Mouse (Mus musculus): ENCODE data around the gene Rab22a. TPM values are rescaled to one million over a fixed set of nuclear protein-coding genes. Genes with fewer than 3 reads are reported as not detected.
"Not testable (repeated sequence)": the region's sequence is repeated elsewhere in the genome, so short reads cannot be mapped to it uniquely, and the experiment has no call there.

Rab22a gene
- polyA plus RNA-seq, 1 experiment from 2014 or later = 42.0 TPM

- H3K27ac ChIP-seq (ENCODE audit: low read depth, low read length) = no peak overlapping the region
- no peaks in the 10 kb centered on the region for H3K4me1 ChIP-seq (replicated peaks; ENCODE audit: control insufficient read depth, insufficient read depth, low read length)
- no peak overlapping the region for H3K9ac ChIP-seq (ENCODE audit: low read depth, low read length)
- H3K4me3 ChIP-seq (ENCODE audit: low read depth, low read length) = no peak overlapping the region
- H3K27me3 ChIP-seq (replicated peaks; ENCODE audit: control insufficient read depth, insufficient read depth, low read length) = no peaks in the 10 kb centered on the region
- H3K4me2 ChIP-seq (replicated peaks; ENCODE audit: low read depth) = no peak overlapping the region
- H3K36me3 ChIP-seq (ENCODE audit: control insufficient read depth, insufficient read depth) = no peaks in the 10 kb centered on the region
- H3K9me3 ChIP-seq (ENCODE audit: control insufficient read depth) = no peaks in the 10 kb centered on the region
- ATAC-seq = no peak
- no peak for TF ChIP-seq CTCF (IDR thresholded peaks at IDR 0.05; ENCODE audit: low read depth)
- 73% methylated on average over 7 of the region's 7 CpGs for WGBS
These were observed 34.9 kb upstream of the Rab22a start for GRCm38 (mm10) chr2:173624667-173625066.

GRCm38 (mm10) chr2:173625786-173626185 is 33.8 kb upstream of the Rab22a start:
- no peak overlapping the region for H3K27ac ChIP-seq (ENCODE audit: low read depth, low read length)
- ATAC-seq = no peak
- H3K4me1 ChIP-seq (replicated peaks; ENCODE audit: control insufficient read depth, insufficient read depth, low read length) = no peaks in the 10 kb centered on the region
- H3K4me2 ChIP-seq (replicated peaks; ENCODE audit: low read depth) = no peak overlapping the region
- H3K36me3 ChIP-seq (ENCODE audit: control insufficient read depth, insufficient read depth) = no peaks in the 10 kb centered on the region
- no peaks in the 10 kb centered on the region for H3K27me3 ChIP-seq (replicated peaks; ENCODE audit: control insufficient read depth, insufficient read depth, low read length)
- no peak overlapping the region for H3K4me3 ChIP-seq (ENCODE audit: low read depth, low read length)
- WGBS = 97% methylated on average over 3 of the region's 3 CpGs
- H3K9ac ChIP-seq (ENCODE audit: low read depth, low read length) = no peak overlapping the region
- no peak for TF ChIP-seq CTCF (IDR thresholded peaks at IDR 0.05; ENCODE audit: low read depth)
- H3K9me3 ChIP-seq (ENCODE audit: control insufficient read depth) = no peaks in the 10 kb centered on the region

- not testable (repeated sequence) for H3K4me2 ChIP-seq (replicated peaks; ENCODE audit: low read depth); H3K9ac ChIP-seq (ENCODE audit: low read depth, low read length); H3K27me3 ChIP-seq (replicated peaks; ENCODE audit: control insufficient read depth, insufficient read depth, low read length); H3K36me3 ChIP-seq (ENCODE audit: control insufficient read depth, insufficient read depth); H3K4me1 ChIP-seq (replicated peaks; ENCODE audit: control insufficient read depth, insufficient read depth, low read length); ATAC-seq; H3K4me3 ChIP-seq (ENCODE audit: low read depth, low read length); H3K9me3 ChIP-seq (ENCODE audit: control insufficient read depth); H3K27ac ChIP-seq (ENCODE audit: low read depth, low read length)
- 93% methylated on average over 12 of the region's 15 CpGs for WGBS
These were observed 25.5 kb upstream of the Rab22a start for GRCm38 (mm10) chr2:173634106-173634505.

GRCm38 (mm10) chr2:173641370-173641769 is 18.2 kb upstream of the Rab22a start:
- Histone ChIP-seq H3K27ac (ENCODE audit: low read depth, low read length) (no peak overlapping the region; the same call in 1 of the 2 replicates), H3K4me1 (replicated peaks; ENCODE audit: control insufficient read depth, insufficient read depth, low read length) (no peaks in the 10 kb centered on the region), H3K9ac (ENCODE audit: low read depth, low read length) (no peak overlapping the region), H3K27me3 (replicated peaks; ENCODE audit: control insufficient read depth, insufficient read depth, low read length) (no peaks in the 10 kb centered on the region), H3K9me3 (ENCODE audit: control insufficient read depth) (no peaks in the 10 kb centered on the region), H3K36me3 (ENCODE audit: control insufficient read depth, insufficient read depth) (0 out of 2 replicates have a peak, but pooled peaks cover 4% of the 10 kb centered on the region), H3K4me2 (replicated peaks; ENCODE audit: low read depth) (no peak overlapping the region), H3K4me3 (ENCODE audit: low read depth, low read length) (no peak overlapping the region)
- no peak for TF ChIP-seq CTCF (IDR thresholded peaks at IDR 0.05; ENCODE audit: low read depth)
- ATAC-seq = no peak

GRCm38 (mm10) chr2:173642262-173642999 is 17.1 kb upstream of the Rab22a start:
- H3K9me3 ChIP-seq (ENCODE audit: control insufficient read depth) = no peaks in the 10 kb centered on the region
- 0 out of 2 replicates have a peak, but pooled peaks cover under 1% of the 10 kb centered on the region for H3K36me3 ChIP-seq (ENCODE audit: control insufficient read depth, insufficient read depth)
- no peak overlapping the region for H3K4me2 ChIP-seq (replicated peaks; ENCODE audit: low read depth)
- ATAC-seq = no peak
- H3K4me3 ChIP-seq (ENCODE audit: low read depth, low read length) = no peak overlapping the region
- WGBS = 77% methylated on average over 15 of the region's 15 CpGs
- H3K27me3 ChIP-seq (replicated peaks; ENCODE audit: control insufficient read depth, insufficient read depth, low read length) = no peaks in the 10 kb centered on the region
- no peak for TF ChIP-seq CTCF (IDR thresholded peaks at IDR 0.05; ENCODE audit: low read depth)
- H3K9ac ChIP-seq (ENCODE audit: low read depth, low read length) = no peak overlapping the region
- H3K4me1 ChIP-seq (replicated peaks; ENCODE audit: control insufficient read depth, insufficient read depth, low read length) = no peaks in the 10 kb centered on the region
- H3K27ac ChIP-seq (ENCODE audit: low read depth, low read length) = no peak overlapping the region

- Histone ChIP-seq H3K4me2 (replicated peaks; ENCODE audit: low read depth) (0 out of 2 replicates have a peak overlapping the region, but pooled peaks have one; percentile 6), H3K4me1 (replicated peaks; ENCODE audit: control insufficient read depth, insufficient read depth, low read length) (no peaks in the 10 kb centered on the region), H3K27me3 (replicated peaks; ENCODE audit: control insufficient read depth, insufficient read depth, low read length) (no peaks in the 10 kb centered on the region), H3K9me3 (ENCODE audit: control insufficient read depth) (no peaks in the 10 kb centered on the region), H3K4me3 (ENCODE audit: low read depth, low read length) (no peak overlapping the region), H3K9ac (ENCODE audit: low read depth, low read length) (no peak overlapping the region), H3K36me3 (ENCODE audit: control insufficient read depth, insufficient read depth) (no peaks in the 10 kb centered on the region; the same call in 1 of the 2 replicates), H3K27ac (ENCODE audit: low read depth, low read length) (no peak overlapping the region)
- 52% methylated on average over 19 of the region's 19 CpGs for WGBS
- no peak for TF ChIP-seq CTCF (IDR thresholded peaks at IDR 0.05; ENCODE audit: low read depth)
- peak; percentile 93 for ATAC-seq
These were observed 12.2 kb upstream of the Rab22a start for GRCm38 (mm10) chr2:173647197-173647911.

Measured in intestine, postnatal 0 days (tissue).